24 mouse cellular contexts compared by ENCODE assay signal in the genomic region with DNA sequence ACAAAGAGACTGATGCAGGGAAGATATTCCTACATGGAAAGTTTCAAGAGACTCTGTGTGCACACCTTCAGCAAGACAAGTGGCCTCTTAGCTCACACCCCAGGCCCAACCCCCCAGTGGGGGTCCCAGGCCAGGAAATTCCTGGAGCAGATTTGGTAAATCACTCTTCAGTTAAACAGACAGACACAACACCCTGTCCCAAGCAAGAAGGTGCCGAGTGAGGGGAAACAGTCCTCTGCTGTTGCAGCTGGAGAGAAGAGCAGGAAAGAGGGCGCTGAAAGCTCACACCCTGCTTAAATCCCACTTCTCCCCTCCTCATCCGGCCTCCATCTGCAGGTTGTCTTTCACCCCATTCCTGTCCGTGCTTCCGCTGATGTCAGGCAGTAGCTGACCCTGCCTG. TPM values are rescaled to one million over a fixed set of nuclear protein-coding genes. Genes with fewer than 3 reads are reported as not detected.
A peak's percentile ranks its signal among the peaks of the same experiment; 100 is the strongest.
DNase-seq lines count a peak whose midpoint lies in the region; ATAC-seq lines count a peak whose summit lies in the region.
"Had no signal": no experiment of that assay in that cellular context is flagged by ENCODE, and none has a peak within 500 bp of the region (broad histone marks: within the 10 kb centered on the region; RNA-seq: fewer than 3 reads in every experiment).

No protein-coding gene starts in this region.

- peaks cover 60% of the 10 kb centered on the region for H3K27me3 ChIP-seq in heart, embryonic 10.5 days (ENCODE audit: insufficient read depth, poor library complexity, severe bottlenecking)
- H3K27me3 ChIP-seq in heart, embryonic 16.5 days (ENCODE audit: control insufficient read depth, insufficient read depth, low read length), result peaks cover 13% of the 10 kb centered on the region
- peaks cover 91% of the 10 kb centered on the region for H3K27me3 ChIP-seq in limb, embryonic 10.5 days (ENCODE audit: low read depth, poor library complexity, severe bottlenecking)
- H3K27me3 ChIP-seq: forebrain, embryonic 15.5 days; neural tube, embryonic 12.5 days had no signal

- no peaks in the 10 kb centered on the region for H3K36me3 ChIP-seq in heart, embryonic 10.5 days
- H3K36me3 ChIP-seq in heart, embryonic 16.5 days (ENCODE audit: control insufficient read depth, insufficient read depth), result no peaks in the 10 kb centered on the region
- no peaks in the 10 kb centered on the region for H3K36me3 ChIP-seq in limb, embryonic 10.5 days
- H3K36me3 ChIP-seq: forebrain, embryonic 15.5 days; hindbrain, embryonic 13.5 days; neural tube, embryonic 12.5 days; stomach, embryonic 15.5 days had no signal

- DNase-seq in heart, embryonic 10.5 days (ENCODE audit: low spot score), result peak; percentile 82
- DNase-seq in heart, adult 8-10 months (ENCODE audit: low spot score), result no peak
- DNase-seq in heart, adult 9 months (ENCODE audit: low spot score in 2 of 2), result no peak
- peak; percentile 35 for DNase-seq in limb, embryonic 10.5 days (ENCODE audit: low spot score)
- DNase-seq in lung, postnatal 10 days, result peak; percentile 19
- DNase-seq in kidney, adult 11 months, result no peak
- no peak for DNase-seq in spleen, postnatal 14 days (ENCODE audit: low spot score in 2 of 2)
- DNase-seq: adrenal gland, postnatal 25 days; cerebellum, adult 8-10 months; cerebellum, postnatal 36 days; gastrocnemius, postnatal 14 days; heart, adult 11 months; kidney, adult 18-20 months; midbrain, embryonic 14.5 days; retina, postnatal 1 day; thymus, postnatal 25 days had no signal

- 23% methylated on average over 5 of the region's 5 CpGs for WGBS in heart, embryonic 10.5 days
- 19% methylated on average over 5 of the region's 5 CpGs for WGBS in heart, embryonic 16.5 days
- 33% methylated on average over 5 of the region's 5 CpGs for WGBS in limb, embryonic 10.5 days

- H3K4me2 ChIP-seq in heart, embryonic 16.5 days (ENCODE audit: low read depth, low read length), result no peak overlapping the region
- H3K4me2 ChIP-seq: forebrain, embryonic 15.5 days; hindbrain, embryonic 13.5 days; neural tube, embryonic 12.5 days; stomach, embryonic 15.5 days had no signal

- ATAC-seq in heart, embryonic 16.5 days (replicated peaks; ENCODE audit: extremely low read depth, insufficient read depth, low FRiP score), result peak; percentile 63; the same call in 1 of the 2 replicates
- ATAC-seq: forebrain, embryonic 15.5 days had no signal

- no peak overlapping the region for H3K9ac ChIP-seq in heart, embryonic 16.5 days (ENCODE audit: low read length)
- H3K9ac ChIP-seq: forebrain, embryonic 15.5 days; hindbrain, embryonic 13.5 days; neural tube, embryonic 12.5 days; stomach, embryonic 15.5 days had no signal

- no peaks in the 10 kb centered on the region for H3K9me3 ChIP-seq in heart, embryonic 10.5 days
- H3K9me3 ChIP-seq in heart, embryonic 16.5 days (replicated peaks; ENCODE audit: control insufficient read depth, low read length), result no peaks in the 10 kb centered on the region
- H3K9me3 ChIP-seq in limb, embryonic 10.5 days (replicated peaks), result no peaks in the 10 kb centered on the region
- H3K9me3 ChIP-seq: forebrain, embryonic 15.5 days; hindbrain, embryonic 13.5 days; neural tube, embryonic 12.5 days; stomach, embryonic 15.5 days had no signal

- H3K27ac ChIP-seq in heart, embryonic 10.5 days, result no peak overlapping the region
- no peak overlapping the region for H3K27ac ChIP-seq in heart, embryonic 16.5 days (ENCODE audit: low read length)
- no peak overlapping the region for H3K27ac ChIP-seq in limb, embryonic 10.5 days
- H3K27ac ChIP-seq: forebrain, embryonic 15.5 days; hindbrain, embryonic 13.5 days; kidney, postnatal 0 days; left cerebral cortex, adult 2 months; neural tube, embryonic 12.5 days; stomach, embryonic 15.5 days had no signal

- no peaks in the 10 kb centered on the region for H3K4me1 ChIP-seq in heart, embryonic 10.5 days
- H3K4me1 ChIP-seq in heart, embryonic 16.5 days (ENCODE audit: control insufficient read depth, insufficient read depth, low read length), result peaks cover 3% of the 10 kb centered on the region; the same call in 1 of the 2 replicates
- peaks cover 7% of the 10 kb centered on the region for H3K4me1 ChIP-seq in limb, embryonic 10.5 days
- H3K4me1 ChIP-seq: forebrain, embryonic 15.5 days; hindbrain, embryonic 13.5 days; neural tube, embryonic 12.5 days; stomach, embryonic 15.5 days had no signal

- H3K4me3 ChIP-seq in heart, embryonic 10.5 days, result no peak overlapping the region
- H3K4me3 ChIP-seq in heart, embryonic 16.5 days (ENCODE audit: low read length), result no peak overlapping the region
- H3K4me3 ChIP-seq in limb, embryonic 10.5 days, result no peak overlapping the region
- H3K4me3 ChIP-seq: forebrain, embryonic 15.5 days; hindbrain, embryonic 13.5 days; left cerebral cortex, adult 2 months; neural tube, embryonic 12.5 days; stomach, embryonic 15.5 days had no signal

RNA-seq across cellular contexts. Expression of a gene that starts 58.2 kb away (rescaled TPM):
- polyA plus RNA-seq in heart, embryonic 10.5 days (2016; fragmentation: Nextera tagmentation; extraction: Ambion mirVana), result 1.7 and 2.2 TPM in 2 replicates
- 1 to 10 TPM; 1.0 to 2.8 (median 2.5) TPM for total RNA-seq in heart, adult 8-10 months (2022)
- polyA plus RNA-seq in heart, embryonic 16.5 days (2015; fragmentation: Nextera tagmentation; extraction: Ambion mirVana), result 2.0 and 3.0 TPM in 2 replicates
- polyA plus RNA-seq in limb, embryonic 10.5 days (2016; fragmentation: Nextera tagmentation; extraction: Ambion mirVana), result 9.5 and 14.3 TPM in 2 replicates
- total RNA-seq: megakaryocyte-erythroid progenitor cell, adult 5-6 weeks had no signal

Comparison
In these comparisons a context has a peak if more than half of its experiments do, and no peak if none do; other contexts are left out.
1. DNase-seq: peak in heart, embryonic 10.5 days (single experiment), limb, embryonic 10.5 days (single experiment) and lung, postnatal 10 days (single experiment); none in heart, adult 8-10 months (single experiment), heart, adult 9 months (0 of 2), kidney, adult 11 months (single experiment) and spleen, postnatal 14 days (0 of 2).